Mouse (Mus musculus) ZHBTc4 (cell line): Measurements from ENCODE around the gene Slc16a11.

Source experiments
- DNase-seq: peaks from one replicate; pipeline ENCODE4 v3.0.0-alpha.2; 2011; ENCODE audit warnings: low read depth, low spot score

Slc16a11 gene

DNA sequence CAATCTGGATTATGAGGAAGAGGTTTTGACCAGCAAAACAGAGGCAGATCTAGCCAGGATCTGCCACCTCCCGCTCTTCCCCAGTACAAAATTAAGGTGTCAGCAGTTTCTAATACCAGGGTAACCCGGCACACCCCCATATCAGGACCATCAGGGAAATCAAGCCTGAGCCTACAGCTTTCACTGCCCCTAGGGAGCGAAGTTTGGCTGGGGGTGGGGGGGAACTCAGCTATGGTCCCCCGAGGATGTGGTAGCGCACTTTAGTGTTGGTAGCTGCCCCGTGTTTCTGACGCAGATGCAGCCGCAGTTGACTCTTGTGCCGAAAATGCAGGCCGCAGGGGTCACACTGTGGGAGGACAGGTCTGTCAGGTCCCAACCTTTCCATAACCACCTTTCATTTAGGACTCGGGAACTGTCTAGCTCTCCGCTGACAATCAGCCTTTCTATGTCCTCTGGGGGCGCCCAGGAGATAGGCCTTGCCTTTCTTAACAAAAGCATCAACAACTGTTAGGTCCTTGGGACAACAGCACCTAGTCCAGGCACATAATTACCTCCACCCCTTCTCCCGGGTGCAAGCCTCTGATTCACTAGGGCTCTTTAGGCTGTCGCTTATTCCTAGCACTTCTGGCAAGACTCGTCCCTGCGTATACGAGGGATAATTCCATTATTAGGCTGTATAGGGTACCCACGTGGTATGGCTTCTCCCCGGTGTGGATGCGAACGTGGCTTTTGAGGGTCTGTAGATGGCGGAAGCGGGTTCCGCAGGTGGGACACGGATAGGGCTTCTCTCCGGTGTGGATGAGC, 13.4 kb downstream of the Slc16a11 start:
- peak; percentile 47 for DNase-seq

DNA sequence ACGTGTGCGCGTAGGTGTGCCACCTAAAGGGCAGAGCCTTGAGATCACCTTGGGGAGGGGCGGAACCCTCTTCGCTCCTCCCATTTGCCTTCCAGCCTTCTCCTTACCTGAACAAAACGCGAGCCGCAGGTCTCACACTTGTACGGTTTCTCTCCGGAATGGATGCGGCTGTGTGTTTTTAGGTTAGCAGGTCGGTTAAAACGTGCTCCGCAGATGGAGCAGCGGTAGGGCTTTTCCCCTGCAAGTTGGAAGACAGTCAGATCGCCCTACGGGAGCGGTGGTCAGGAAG, 14.0 kb downstream of the Slc16a11 start:
- peak; percentile 29 for DNase-seq

DNA sequence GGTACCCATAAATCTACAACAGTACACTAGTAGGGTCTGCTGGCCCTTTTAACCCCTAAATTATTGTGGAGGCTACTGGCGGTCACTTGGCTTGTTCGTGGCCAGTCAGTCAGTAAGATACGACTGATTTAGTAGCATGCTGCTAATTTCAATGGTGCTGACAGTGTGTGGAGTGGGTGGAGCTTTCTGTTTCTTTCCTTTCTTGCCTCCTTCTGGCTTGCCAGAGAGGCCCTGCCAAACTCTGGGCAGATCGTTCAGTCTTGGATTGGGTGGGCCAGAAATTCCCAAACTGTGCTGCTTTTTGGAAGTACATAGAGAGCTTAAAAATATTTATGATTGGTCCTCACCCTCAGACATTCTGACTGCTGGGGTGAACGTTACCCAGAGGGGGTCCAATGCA, 14.6 kb downstream of the Slc16a11 start:
- DNase-seq = no peak

GRCm38 (mm10) chr11:70227661-70228245, 15.2 kb downstream of the Slc16a11 start:
- DNase-seq = no peak

DNA sequence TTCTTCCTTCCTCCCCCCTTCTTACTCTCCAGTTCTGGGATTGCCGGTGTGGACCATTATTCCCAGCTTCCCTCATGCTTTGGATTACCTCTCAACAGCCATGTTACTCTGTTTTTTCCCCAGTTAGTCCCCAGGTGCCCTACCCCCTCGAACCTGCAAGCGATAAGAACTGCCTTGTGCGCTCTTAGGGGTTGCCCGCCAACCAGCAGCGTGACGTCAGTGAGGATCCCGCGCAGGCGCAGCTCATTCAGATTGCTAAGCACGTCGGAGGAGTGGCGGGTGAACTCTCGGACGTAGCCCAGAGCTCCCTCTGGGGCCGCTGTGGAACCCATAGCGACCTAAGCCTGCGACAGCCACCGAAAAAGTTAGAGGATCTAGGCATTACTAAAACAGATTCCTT, 16.3 kb downstream of the Slc16a11 start:
- peak; percentile 93 for DNase-seq

GRCm38 (mm10) chr11:70229260-70230010, 16.9 kb downstream of the Slc16a11 start, which contains the start of gene Bcl6b:
Gene Bcl6b (minus strand): TSS chr11:70229798.
- DNase-seq = no peak

- DNase-seq = peak; percentile 93
Observed at GRCm38 (mm10) chr11:70230239-70230727, 17.7 kb downstream of the Slc16a11 start.

GRCm38 (mm10) chr11:70232546-70232945, 20.0 kb downstream of the Slc16a11 start:
- peak; percentile 85 for DNase-seq

DNA sequence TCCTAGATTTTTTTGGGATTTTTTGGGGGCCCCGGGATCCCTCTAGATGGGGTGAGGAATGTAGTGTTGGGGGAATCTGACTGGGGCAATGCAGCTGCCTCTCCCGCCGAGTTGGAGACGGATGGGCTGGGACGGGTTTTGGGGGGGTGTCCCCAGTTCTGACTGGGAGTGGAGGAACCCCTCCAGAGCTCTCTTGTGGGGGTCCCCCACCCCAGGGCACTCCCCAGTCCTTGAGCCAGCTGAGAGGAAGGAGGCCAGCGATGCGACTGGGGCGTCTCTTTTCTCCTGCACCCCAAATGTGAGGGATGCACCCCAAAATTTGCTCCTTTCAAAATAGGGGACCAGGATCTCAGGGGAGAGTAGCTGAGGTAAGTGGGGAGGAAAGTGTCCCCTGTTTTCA, 20.5 kb downstream of the Slc16a11 start:
- DNase-seq = no peak

GRCm38 (mm10) chr11:70234037-70234436, 21.5 kb downstream of the Slc16a11 start:
- peak; percentile 39 for DNase-seq

DNA sequence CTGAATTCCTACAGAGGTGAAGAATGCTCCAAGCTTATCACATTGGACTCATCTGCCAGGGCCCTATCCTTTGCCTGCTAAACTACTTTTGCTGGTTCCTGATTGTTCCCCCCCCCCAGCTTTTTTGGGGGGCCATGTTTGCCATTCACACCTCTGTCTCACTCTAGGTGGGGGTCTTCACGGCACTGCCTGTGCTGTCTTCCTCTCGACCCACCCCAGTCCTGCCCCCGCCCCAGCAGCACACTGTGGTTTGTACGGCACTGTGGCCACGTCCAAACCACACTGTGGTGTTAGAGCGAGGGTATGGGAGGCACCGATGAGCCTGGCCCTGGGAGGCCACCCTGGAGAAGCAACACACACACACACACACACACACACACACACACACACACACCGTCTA, 21.9 kb downstream of the Slc16a11 start:
- no peak for DNase-seq

DNA sequence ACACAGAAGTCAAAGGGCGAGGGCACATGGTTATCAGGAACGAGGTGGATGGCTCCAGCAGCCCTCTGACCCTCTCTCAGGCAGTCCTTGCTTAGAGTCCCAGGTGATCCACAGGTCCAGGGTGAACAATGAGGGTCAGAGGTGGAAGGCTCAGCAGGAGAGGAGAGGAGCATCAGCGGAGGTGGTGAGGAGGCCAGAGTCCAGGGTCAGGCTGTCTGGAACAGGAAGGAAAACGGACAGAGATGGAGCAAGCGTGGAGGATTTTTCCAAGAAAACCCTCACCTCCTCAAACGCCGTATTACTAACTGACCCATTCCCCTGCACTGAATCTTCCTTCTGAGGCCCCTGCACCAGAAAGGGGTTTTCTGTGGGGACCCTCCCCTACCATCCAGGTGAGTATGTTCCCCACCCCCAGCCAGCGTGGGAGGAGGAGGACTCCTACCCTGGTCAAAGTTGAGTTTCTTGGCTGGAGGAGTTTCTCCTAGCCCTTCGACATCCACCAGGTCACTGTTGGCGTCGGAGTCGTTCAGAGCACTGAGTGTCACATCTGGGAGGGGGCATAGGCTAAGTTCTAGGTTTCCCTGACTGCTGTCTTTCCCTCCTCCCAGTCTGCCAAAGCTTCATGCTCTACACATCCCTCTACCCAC, 22.8 kb downstream of the Slc16a11 start:
- DNase-seq = no peak

DNA sequence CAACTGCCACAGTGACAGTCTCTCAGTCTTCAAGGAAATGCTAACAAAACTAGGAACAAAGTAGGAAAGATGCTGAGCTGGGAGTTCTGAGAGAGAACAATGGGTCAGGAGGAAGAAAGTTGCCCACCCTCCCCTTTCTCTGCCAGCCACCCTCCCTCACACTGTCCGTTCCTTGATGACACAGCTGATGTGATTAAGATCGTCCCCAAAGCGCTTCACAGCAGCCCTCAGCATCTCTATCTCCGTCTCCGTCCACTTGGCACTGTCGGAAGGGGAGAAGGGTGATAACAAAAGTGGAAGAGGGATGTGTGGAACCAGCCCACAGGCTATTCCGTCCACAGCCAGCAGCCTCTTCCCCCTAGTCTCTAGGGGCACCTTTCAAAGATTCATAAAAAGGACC, 24.2 kb downstream of the Slc16a11 start:
- no peak for DNase-seq

DNA sequence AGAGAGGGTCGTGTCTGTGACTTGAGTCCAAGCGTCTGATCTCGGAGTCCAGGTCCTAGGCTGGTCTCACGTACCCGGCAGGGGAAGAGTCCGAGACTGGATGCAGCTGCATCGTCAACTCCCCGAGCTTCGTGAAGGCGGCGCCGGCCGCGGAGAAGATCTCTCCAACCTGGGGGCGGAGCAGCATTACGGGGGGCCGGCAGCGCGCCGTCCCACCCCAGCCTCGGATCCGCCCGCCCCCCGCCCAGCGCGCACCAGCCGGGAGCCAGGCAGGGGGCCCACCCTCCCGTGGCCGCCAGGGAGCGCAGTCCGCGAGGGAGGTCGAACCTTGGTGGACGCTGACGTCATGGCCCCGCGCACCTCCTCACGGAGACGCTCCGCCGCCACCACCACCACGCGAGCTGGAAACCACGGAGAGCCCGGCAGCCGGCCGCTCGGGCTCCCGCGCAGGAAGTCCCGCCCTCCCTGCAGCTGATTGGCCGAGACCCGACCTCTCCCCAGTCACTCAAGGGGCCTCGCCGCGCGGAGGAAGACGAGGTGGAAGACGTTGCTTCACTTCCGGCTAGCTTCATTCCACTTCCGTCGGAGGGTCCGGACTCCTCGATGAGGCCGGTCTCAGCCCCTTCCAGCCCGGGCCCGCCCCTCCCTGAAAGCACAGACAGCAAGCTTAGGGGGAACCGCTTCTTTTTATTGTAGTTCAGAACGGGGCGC, 25.1 kb downstream of the Slc16a11 start, which contains the start of gene 0610010K14Rik:
Gene 0610010K14Rik (minus strand): TSS at position 458 of the 711 bp plus-strand sequence.
- peak; percentile 98 for DNase-seq

- DNase-seq = peak; percentile 33
Observed at GRCm38 (mm10) chr11:70238591-70239440, 26.3 kb downstream of the Slc16a11 start.

DNA sequence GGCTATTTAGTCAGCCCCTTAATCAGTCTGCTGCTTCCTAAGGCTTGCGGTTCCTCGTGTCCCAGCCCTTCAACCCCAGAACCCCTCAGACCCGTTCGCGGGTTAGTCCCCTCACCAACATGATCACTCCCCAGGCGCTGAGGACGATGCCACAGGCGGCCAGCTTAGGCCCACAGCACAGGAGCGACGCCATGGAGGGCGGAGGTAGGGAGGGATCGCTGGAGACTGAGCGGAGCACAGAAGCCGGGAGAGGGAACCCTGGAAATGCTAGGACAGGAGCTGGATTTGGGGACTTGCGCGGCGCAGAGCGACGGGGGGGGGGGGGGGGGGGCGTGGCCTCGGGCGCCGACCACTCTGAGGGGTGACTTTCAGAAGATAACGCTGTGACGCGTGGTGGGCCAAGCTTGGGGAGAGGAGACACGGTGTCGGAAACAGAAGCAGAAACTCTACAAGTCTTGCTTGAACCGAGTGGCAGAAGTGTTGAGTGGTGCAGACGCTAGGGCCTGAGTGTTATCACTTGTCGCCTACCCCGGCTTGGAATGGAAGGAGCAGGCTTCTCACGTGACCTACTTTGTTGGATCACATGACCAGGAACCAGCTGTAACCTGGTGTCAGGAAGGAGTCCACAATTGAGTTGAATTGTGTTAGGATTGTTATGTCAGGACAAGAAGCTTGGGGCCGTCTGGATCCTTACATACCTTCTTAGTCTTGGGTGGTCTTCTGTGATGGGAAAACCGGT, 27.2 kb downstream of the Slc16a11 start, which contains the start of the genes Gm21988 and Rnasek:
Gene Gm21988 (minus strand): TSS at position 290 of the 739 bp plus-strand sequence.
Gene Rnasek (minus strand): TSS at position 302 of the 739 bp plus-strand sequence.
- peak; percentile 92 for DNase-seq

DNA sequence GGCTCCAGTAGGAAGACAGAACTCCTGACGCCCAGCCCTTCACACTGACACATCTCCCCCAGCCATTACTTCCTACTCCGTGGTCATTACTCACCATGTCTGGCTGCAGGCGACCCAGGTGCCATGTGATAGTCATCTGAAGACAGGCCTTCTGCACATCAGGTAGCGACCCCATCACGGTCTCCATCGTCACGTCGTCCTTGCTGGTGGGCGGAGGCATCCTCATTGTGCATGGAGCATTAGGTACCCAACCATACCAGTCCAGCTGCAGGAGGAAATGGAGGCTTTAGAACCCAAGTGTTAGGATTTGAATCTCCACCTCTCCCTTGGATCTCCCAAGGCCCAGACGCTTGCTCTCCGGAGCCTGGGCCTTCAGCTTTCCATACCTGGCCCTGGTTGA, 30.0 kb downstream of the Slc16a11 start:
- DNase-seq = no peak

- DNase-seq = peak; percentile 80
Observed at GRCm38 (mm10) chr11:70247136-70247845, 34.7 kb downstream of the Slc16a11 start.

DNA sequence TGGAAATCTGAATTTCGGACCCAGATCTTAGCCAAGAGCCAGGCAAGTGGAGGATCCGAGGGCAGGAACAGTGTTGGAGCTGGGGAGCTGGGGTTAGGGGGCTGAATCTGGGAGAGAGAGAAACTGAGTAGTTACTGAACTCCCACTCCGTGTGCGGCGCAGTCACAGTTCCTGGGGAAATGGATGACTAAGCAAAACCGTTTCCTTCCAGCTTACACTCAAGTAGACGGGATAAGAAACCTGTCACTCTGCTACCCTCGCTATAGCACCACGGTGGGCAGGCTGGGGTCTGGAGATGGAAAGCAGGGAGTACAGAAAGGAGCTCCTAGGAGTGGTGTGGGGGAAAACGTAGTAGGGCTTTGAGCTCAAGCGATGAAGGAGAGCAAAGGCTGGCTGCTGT, 37.6 kb downstream of the Slc16a11 start:
- DNase-seq = no peak
